ENCODE assay signal across 9 mouse cellular contexts in genomic region chr17:46161710-46162109, GRCm38 (mm10). TPM values are rescaled to one million over a fixed set of nuclear protein-coding genes. Genes with fewer than 3 reads are reported as not detected.
DNase-seq lines count a peak whose midpoint lies in the region; ATAC-seq and TF ChIP-seq lines count a peak whose summit lies in the region.
"Had no signal": no experiment of that assay in that cellular context is flagged by ENCODE, and none has a peak within 500 bp of the region (broad histone marks: within the 10 kb centered on the region; RNA-seq: fewer than 3 reads in every experiment).

No protein-coding gene starts in this region.

- H3K4me3 ChIP-seq in kidney, postnatal 0 days (replicated peaks; ENCODE audit: low read depth, low read length), result peak overlapping the region; percentile 70
- peak overlapping the region; percentile 46 for H3K4me3 ChIP-seq in cortical plate, adult 2 months (ENCODE audit: insufficient read depth, low read length)
- H3K4me3 ChIP-seq in hindbrain, embryonic 15.5 days, result peak overlapping the region; percentile 90
- H3K4me3 ChIP-seq in midbrain, embryonic 16.5 days (ENCODE audit: low read depth, low read length), result peak overlapping the region; percentile 84

- no peak for TF ChIP-seq POLR2A in cortical plate, adult 2 months (IDR thresholded peaks at IDR 0.05; ENCODE audit: extremely low read depth, insufficient read depth, low read length)

- H3K4me2 ChIP-seq in kidney, postnatal 0 days (ENCODE audit: low read length), result peak overlapping the region; percentile 63
- H3K4me2 ChIP-seq in hindbrain, embryonic 15.5 days, result peak overlapping the region; percentile 86
- peak overlapping the region; percentile 91 for H3K4me2 ChIP-seq in midbrain, embryonic 16.5 days (ENCODE audit: low read length)

- WGBS in kidney, postnatal 0 days, result 47% methylated on average over 9 of the region's 9 CpGs
- WGBS in hindbrain, embryonic 15.5 days, result 50% methylated on average over 9 of the region's 9 CpGs
- WGBS in midbrain, embryonic 16.5 days, result 53% methylated on average over 9 of the region's 9 CpGs

- no peaks in the 10 kb centered on the region for H3K9me3 ChIP-seq in kidney, postnatal 0 days (replicated peaks; ENCODE audit: low read length)
- no peaks in the 10 kb centered on the region for H3K9me3 ChIP-seq in hindbrain, embryonic 15.5 days
- no peaks in the 10 kb centered on the region for H3K9me3 ChIP-seq in midbrain, embryonic 16.5 days (replicated peaks; ENCODE audit: control insufficient read depth, low read length, poor library complexity, severe bottlenecking)

- no peak for ATAC-seq in kidney, postnatal 0 days (replicated peaks; ENCODE audit: low FRiP score, low read depth)
- ATAC-seq in hindbrain, embryonic 15.5 days (ENCODE audit: low FRiP score, low read depth), result no peak
- no peak for ATAC-seq in midbrain, embryonic 16.5 days

- DNase-seq in kidney, postnatal 0 days (ENCODE audit: low spot score), result no peak
- DNase-seq in kidney, postnatal 4 days, result no peak
- DNase-seq in ovary, adult 18-20 months (ENCODE audit: low spot score), result no peak
- no peak for DNase-seq in gastrocnemius, postnatal 14 days
- DNase-seq in frontal cortex, postnatal 10 days (ENCODE audit: low spot score in 2 of 2), result no peak
- DNase-seq: kidney, adult 11 months had no signal

- intact Hi-C loops in gastrocnemius, postnatal 14 days (cut with DNase I; ENCODE audit: low total_unique reads), result no loop called here

- no peaks in the 10 kb centered on the region for H3K27me3 ChIP-seq in kidney, postnatal 0 days (ENCODE audit: insufficient read depth, low read length)
- H3K27me3 ChIP-seq in hindbrain, embryonic 15.5 days, result no peaks in the 10 kb centered on the region
- H3K27me3 ChIP-seq in midbrain, embryonic 16.5 days (ENCODE audit: control insufficient read depth, insufficient read depth, low read depth, low read length), result no peaks in the 10 kb centered on the region

- H3K4me1 ChIP-seq in kidney, postnatal 0 days (replicated peaks; ENCODE audit: insufficient read depth, low read length), result peaks cover 9% of the 10 kb centered on the region; the same call in 1 of the 2 replicates
- peaks cover 2% of the 10 kb centered on the region; the same call in 1 of the 2 replicates for H3K4me1 ChIP-seq in cortical plate, adult 2 months (ENCODE audit: control insufficient read depth, insufficient read depth, low read length)
- H3K4me1 ChIP-seq in hindbrain, embryonic 15.5 days (replicated peaks), result peaks cover 32% of the 10 kb centered on the region
- H3K4me1 ChIP-seq in midbrain, embryonic 16.5 days (ENCODE audit: control insufficient read depth, insufficient read depth, low read length), result peaks cover 26% of the 10 kb centered on the region

- peaks cover 28% of the 10 kb centered on the region for H3K36me3 ChIP-seq in kidney, postnatal 0 days (ENCODE audit: insufficient read depth, low read length)
- peaks cover 29% of the 10 kb centered on the region for H3K36me3 ChIP-seq in hindbrain, embryonic 15.5 days
- H3K36me3 ChIP-seq in midbrain, embryonic 16.5 days (ENCODE audit: control insufficient read depth, insufficient read depth, low read length), result peaks cover 17% of the 10 kb centered on the region

- TF ChIP-seq CTCF in kidney, postnatal 0 days (IDR thresholded peaks at IDR 0.05; ENCODE audit: low read depth), result no peak
- no peak for TF ChIP-seq CTCF in cortical plate, adult 2 months (IDR thresholded peaks at IDR 0.05; ENCODE audit: extremely low read depth, insufficient read depth, low read length)

- H3K27ac ChIP-seq in kidney, postnatal 0 days, result peak overlapping the region; percentile 80
- no peak overlapping the region for H3K27ac ChIP-seq in cortical plate, adult 2 months (ENCODE audit: insufficient read depth, low read length)
- H3K27ac ChIP-seq in hindbrain, embryonic 15.5 days (replicated peaks), result peak overlapping the region; percentile 76
- H3K27ac ChIP-seq in midbrain, embryonic 16.5 days (ENCODE audit: low read length), result peak overlapping the region; percentile 70; the same call in 1 of the 2 replicates

- peak overlapping the region; percentile 70 for H3K9ac ChIP-seq in kidney, postnatal 0 days (ENCODE audit: low read depth, low read length)
- peak overlapping the region; percentile 90 for H3K9ac ChIP-seq in hindbrain, embryonic 15.5 days
- peak overlapping the region; percentile 83 for H3K9ac ChIP-seq in midbrain, embryonic 16.5 days (ENCODE audit: low read depth, low read length)

RNA-seq across cellular contexts. Expression of gene Gtpbp2, which starts 0.9 kb away (rescaled TPM):
- polyA plus RNA-seq in kidney, postnatal 0 days (2015; fragmentation: Nextera tagmentation; extraction: Ambion mirVana), result 25.4 and 26.3 TPM in 2 replicates
- polyA plus RNA-seq in cortical plate, adult 2 months (2012; rRNA removed), result 161 and 187 TPM in 2 replicates
- 41.1 and 45.7 TPM in 2 replicates for polyA plus RNA-seq in hindbrain, embryonic 15.5 days (2015; fragmentation: Nextera tagmentation; extraction: Ambion mirVana)
- 41.3 and 42.8 TPM in 2 replicates for polyA plus RNA-seq in midbrain, embryonic 16.5 days (2015; fragmentation: Nextera tagmentation; extraction: Ambion mirVana)
- total RNA-seq in gastrocnemius, postnatal 14 days (2021), result 10 to 100 TPM; 45.4 to 56.3 TPM

RNA-seq across cellular contexts. Expression of gene Mad2l1bp, which starts 8.4 kb away (rescaled TPM):
- polyA plus RNA-seq in kidney, postnatal 0 days (2015; fragmentation: Nextera tagmentation; extraction: Ambion mirVana), result 32.4 and 35.6 TPM in 2 replicates
- polyA plus RNA-seq in cortical plate, adult 2 months (2012; rRNA removed), result 16.0 and 17.6 TPM in 2 replicates
- 22.9 and 24.2 TPM in 2 replicates for polyA plus RNA-seq in hindbrain, embryonic 15.5 days (2015; fragmentation: Nextera tagmentation; extraction: Ambion mirVana)
- polyA plus RNA-seq in midbrain, embryonic 16.5 days (2015; fragmentation: Nextera tagmentation; extraction: Ambion mirVana), result 21.9 and 22.6 TPM in 2 replicates
- total RNA-seq in gastrocnemius, postnatal 14 days (2021), result 10 to 100 TPM; 14.6 to 15.6 TPM

RNA-seq across cellular contexts. Expression of gene Rsph9, which starts 17.7 kb away (rescaled TPM):
- polyA plus RNA-seq in kidney, postnatal 0 days (2015; fragmentation: Nextera tagmentation; extraction: Ambion mirVana), result 18.8 and 19.8 TPM in 2 replicates
- 27.3 and 29.9 TPM in 2 replicates for polyA plus RNA-seq in cortical plate, adult 2 months (2012; rRNA removed)
- polyA plus RNA-seq in hindbrain, embryonic 15.5 days (2015; fragmentation: Nextera tagmentation; extraction: Ambion mirVana), result 50.0 and 50.3 TPM in 2 replicates
- 61.6 and 74.5 TPM in 2 replicates for polyA plus RNA-seq in midbrain, embryonic 16.5 days (2015; fragmentation: Nextera tagmentation; extraction: Ambion mirVana)
- total RNA-seq in gastrocnemius, postnatal 14 days (2021), result under 1 TPM; 0.43 to 0.66 TPM

RNA-seq across cellular contexts. Expression of gene Polh, which starts 40.7 kb away (rescaled TPM):
- 10.5 and 11.1 TPM in 2 replicates for polyA plus RNA-seq in kidney, postnatal 0 days (2015; fragmentation: Nextera tagmentation; extraction: Ambion mirVana)
- 3.7 and 4.2 TPM in 2 replicates for polyA plus RNA-seq in cortical plate, adult 2 months (2012; rRNA removed)
- polyA plus RNA-seq in hindbrain, embryonic 15.5 days (2015; fragmentation: Nextera tagmentation; extraction: Ambion mirVana), result 7.4 and 7.9 TPM in 2 replicates
- polyA plus RNA-seq in midbrain, embryonic 16.5 days (2015; fragmentation: Nextera tagmentation; extraction: Ambion mirVana), result 7.7 and 7.8 TPM in 2 replicates
- 10 to 100 TPM; 11.2 to 13.5 TPM for total RNA-seq in gastrocnemius, postnatal 14 days (2021)

RNA-seq across cellular contexts. Expression of gene Xpo5, which starts 40.9 kb away (rescaled TPM):
- 23.3 and 26.7 TPM in 2 replicates for polyA plus RNA-seq in kidney, postnatal 0 days (2015; fragmentation: Nextera tagmentation; extraction: Ambion mirVana)
- polyA plus RNA-seq in cortical plate, adult 2 months (2012; rRNA removed), result 40.2 and 41.5 TPM in 2 replicates
- polyA plus RNA-seq in hindbrain, embryonic 15.5 days (2015; fragmentation: Nextera tagmentation; extraction: Ambion mirVana), result 34.5 and 36.0 TPM in 2 replicates
- 36.0 and 37.4 TPM in 2 replicates for polyA plus RNA-seq in midbrain, embryonic 16.5 days (2015; fragmentation: Nextera tagmentation; extraction: Ambion mirVana)
- total RNA-seq in gastrocnemius, postnatal 14 days (2021), result 10 to 100 TPM; 11.5 to 12.6 TPM
